Mouse (Mus musculus): ENCODE measurements around the gene Flt1. TPM values are rescaled to one million over a fixed set of nuclear protein-coding genes. Genes with fewer than 3 reads are reported as not detected.

Flt1 gene
- polyA plus RNA-seq (2017; shearing (Covaris generic)), result 0.18 TPM

GRCm38 (mm10) chr5:147725831-147726700, at the start of gene Flt1:
Gene Flt1 (minus strand): TSS chr5:147726011.

Other genes with a start within 250 kb of the Flt1 start
- 365 TPM for gene Pomp, start 134.4 kb upstream of the Flt1 start, polyA plus RNA-seq (2017; shearing (Covaris generic))
- gene Slc46a3, start 168.8 kb upstream of the Flt1 start, polyA plus RNA-seq (2017; shearing (Covaris generic)), result 19.0 TPM
- gene Mtus2, start 231.3 kb upstream of the Flt1 start, polyA plus RNA-seq (2017; shearing (Covaris generic)), result 3.9 TPM